Mouse (Mus musculus) hematopoietic stem cell, adult 5-6 weeks (primary cell): ENCODE measurements around the gene Jtb. TPM values are rescaled to one million over a fixed set of nuclear protein-coding genes. Genes with fewer than 3 reads are reported as not detected.
"Not testable (repeated sequence)": the region's sequence is repeated elsewhere in the genome, so short reads cannot be mapped to it uniquely, and the experiment has no call there.

Experiments used
- ATAC-seq, 2 experiments: fragments of 125-278 bp in 1 of 2; replicated peaks in 1 of 2; 2 replicates each; pipeline ENCODE4 v1.8.0; 2016 to 2017; ENCODE audit warnings: inconsistent platforms in 2 of 2, mild to moderate bottlenecking in 2 of 2, moderate number of reproducible peaks in 2 of 2, low read depth in 1 of 2, moderate TSS enrichment in 1 of 2; ENCODE audit not compliant: low FRiP score in 2 of 2, poor library complexity in 2 of 2, severe bottlenecking in 2 of 2, insufficient read depth in 1 of 2, low TSS enrichment in 1 of 2
- total RNA-seq: library from RNA; stranded (forward); fragments of 172-1452, 232-1000 nt; gene quantifications from 2 replicates; pipeline ENCODE4 v1.2.3, GENCODE M21; 2017

The Jtb gene
- total RNA-seq, 1 experiment from 2014 or later, result 45.2 TPM

DNA sequence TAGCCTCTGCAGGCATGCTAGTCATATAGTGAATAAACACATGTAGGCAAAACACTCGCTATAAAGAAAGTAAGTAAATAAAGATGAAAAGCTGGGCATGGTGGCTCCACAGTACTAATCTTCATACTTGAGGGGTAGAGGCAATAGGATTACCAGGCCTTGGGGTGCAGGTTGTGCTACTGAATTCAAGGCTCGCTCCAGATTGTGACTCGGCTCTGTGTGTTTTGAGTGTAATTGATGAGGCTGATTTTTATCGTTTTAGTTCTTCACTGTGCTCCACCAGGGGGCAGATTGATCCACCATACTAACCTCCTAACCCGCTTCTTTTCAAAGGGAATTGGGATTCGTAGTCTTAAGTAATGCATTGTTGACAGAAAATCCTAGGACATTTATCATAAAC, 11.3 kb upstream of the Jtb start:
- ATAC-seq, result peak; percentile 54 to 64

DNA sequence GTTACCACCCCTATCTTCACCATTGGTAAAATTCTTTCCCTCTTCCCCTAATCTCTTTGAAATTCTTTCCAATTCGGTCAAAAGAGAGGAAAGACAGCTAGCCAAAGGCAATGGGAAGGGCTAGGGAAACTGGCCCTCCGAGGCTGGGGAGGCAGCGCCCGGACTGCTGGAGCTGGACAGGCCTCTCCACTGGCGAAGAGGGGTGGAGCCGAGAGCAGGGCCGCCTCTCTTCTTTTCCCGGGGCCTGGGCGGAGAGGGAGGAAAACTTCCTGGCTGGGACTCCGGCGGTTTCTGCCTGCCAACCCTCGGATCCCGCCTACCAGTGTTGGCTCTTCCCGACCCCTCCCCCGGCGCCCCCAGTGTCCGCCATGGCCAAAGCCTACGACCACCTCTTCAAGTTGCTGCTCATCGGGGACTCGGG, 10.9 kb upstream of the Jtb start:
- ATAC-seq, result peak in 1 of 2 experiments; percentile 27; a peak in 1 of 4 replicates

DNA sequence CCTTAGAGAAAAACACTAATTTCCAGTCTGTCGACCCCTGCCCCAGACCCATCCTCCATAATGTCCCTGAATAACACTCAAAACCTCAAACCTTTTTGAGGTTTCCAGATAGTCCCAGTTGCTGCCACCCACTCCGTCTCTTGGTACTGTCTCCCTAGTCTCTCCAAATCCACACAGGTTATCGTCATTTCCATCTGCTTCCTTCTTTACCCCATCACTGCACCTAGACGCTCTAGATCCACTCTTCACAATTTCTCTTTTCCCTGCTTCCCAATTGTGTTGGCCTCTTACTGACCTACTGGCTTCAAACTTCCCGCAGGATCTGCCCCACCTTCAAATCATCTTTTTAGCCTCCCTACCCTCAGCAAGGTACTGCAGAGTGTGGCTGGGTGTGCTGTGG, 10.3 kb upstream of the Jtb start:
- ATAC-seq, result no peak

DNA sequence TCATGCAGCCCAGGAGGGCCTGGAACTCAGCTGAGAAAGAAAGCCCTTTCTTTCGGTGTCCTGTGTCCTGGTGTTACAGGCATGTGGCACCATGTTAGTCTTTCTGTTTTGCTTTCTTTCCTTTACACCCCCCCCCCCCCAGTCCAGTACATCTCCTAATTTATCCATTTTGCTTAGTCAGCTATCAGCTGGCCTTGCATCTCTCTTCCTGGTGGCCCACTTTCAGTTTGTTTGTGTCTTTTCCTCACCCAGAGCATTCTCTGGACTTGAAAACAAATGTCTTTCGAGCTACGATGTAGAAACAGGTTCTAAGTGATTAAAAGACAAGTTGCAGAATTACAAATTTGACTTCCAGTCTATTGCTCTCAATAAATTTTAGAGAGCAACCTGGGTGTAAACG, 8.9 kb upstream of the Jtb start:
- ATAC-seq, result no peak

DNA sequence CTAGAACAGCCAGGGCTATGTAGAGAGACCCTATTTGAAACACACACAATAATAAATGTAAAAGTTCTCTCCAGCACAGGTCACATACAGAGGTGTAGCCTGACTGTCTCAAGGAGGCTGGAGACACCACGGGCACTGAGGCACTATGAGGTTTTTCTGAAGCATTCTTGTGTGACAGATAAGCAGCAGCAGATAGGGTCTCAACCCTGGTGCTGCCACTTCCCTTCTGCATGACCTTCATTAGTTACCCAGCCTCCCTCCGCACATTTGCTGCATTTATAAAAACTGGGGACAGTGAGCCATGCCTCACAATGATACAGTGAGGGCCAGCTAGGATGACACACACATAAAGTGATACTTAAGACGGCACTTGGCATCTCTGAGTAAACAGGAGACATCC, 8.5 kb upstream of the Jtb start:
- ATAC-seq, result no peak

DNA sequence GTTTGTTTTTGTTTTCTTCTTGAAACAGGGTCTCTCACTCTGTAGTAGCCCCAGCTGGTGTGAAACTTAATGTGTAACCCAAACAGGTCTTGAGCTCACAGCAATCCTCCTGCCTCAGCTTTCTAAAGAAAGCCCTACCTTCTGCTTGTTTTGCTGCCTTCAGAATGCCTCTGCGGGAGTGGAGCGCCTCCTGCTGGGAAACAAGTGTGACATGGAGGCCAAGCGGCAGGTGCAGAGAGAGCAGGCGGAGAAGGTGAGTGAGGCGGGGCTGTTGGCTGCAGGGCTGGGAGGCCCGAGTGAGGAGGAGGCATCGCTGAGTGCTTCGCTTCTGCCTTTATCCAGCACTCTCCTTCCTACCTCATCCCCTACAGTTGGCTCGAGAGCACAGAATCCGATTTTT, 7.1 kb upstream of the Jtb start:
- no peak for ATAC-seq

DNA sequence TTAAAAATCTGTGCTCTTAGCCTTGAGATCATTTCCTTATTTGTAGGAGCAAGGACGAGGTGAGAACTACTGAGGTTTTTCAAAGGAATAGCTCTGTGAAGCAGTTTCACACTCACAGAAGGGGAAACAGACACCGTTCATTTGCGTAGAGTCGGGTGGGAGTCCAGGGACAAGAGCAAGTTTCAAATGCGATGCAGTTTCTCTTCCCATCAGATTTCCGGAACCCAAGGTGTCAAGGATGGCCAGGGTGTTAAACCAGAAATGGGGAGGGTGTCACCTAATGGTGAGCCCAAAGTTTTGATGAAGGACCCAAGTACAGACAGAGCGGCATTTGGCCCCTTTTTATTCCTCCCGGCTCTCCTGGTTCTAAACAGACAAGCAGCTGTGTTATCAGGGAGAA, 322 bp upstream of the Jtb start:
- ATAC-seq, result no peak

DNA sequence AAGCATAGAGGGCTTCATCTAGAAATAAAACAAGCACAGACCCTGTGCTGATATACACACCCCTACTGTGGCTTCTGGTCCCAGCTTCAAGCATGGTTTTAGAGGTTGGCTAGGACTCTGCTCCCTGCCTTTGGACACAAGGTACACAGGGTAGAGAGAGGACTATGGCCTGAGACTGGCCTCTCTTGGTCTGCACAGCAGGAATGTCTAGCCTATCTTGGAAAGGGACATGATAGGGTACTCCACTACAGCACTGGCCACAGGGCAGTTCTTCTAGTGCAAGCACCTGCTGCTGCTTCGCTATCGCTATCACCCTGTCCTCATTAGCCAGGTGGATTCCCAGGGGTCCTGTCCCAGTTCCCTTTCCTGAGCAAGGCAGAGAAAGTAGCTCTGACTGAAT, 9.9 kb downstream of the Jtb start:
- ATAC-seq, result no peak

DNA sequence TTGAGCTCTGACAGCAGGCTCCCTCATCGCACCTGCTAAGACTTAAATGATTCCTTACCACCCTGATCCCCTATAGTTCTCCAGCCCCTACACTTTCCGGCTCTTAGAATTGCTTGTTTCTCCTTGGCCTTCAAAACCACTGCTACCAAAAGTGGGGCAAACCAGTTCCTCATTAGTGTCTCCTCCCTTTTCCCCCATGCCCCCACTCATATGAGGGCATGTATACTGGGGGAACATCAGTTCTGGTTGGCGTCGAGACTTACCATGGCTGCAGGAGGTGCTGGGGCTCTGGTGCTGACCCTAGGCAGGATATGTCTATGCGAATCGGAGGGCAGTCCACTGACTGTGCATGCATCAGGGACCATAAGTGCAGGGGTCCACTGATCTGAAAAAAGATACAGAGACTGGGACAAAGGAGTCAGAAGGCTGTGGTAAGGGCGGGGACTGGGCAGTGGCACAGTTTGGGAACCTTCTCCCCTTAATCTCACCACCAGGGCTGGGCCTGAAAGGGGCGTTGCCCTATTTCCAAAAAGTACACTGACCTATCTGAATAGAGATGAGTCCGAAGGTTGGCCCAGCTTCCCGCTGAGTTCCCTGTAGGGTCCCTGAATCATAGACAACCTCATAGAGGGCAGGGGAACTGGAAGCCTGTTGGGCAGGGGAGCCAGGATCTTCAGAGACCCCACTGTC, 10.4 kb downstream of the Jtb start:
- ATAC-seq, result peak; percentile 19 to 40; a peak in 2 of 4 replicates

DNA sequence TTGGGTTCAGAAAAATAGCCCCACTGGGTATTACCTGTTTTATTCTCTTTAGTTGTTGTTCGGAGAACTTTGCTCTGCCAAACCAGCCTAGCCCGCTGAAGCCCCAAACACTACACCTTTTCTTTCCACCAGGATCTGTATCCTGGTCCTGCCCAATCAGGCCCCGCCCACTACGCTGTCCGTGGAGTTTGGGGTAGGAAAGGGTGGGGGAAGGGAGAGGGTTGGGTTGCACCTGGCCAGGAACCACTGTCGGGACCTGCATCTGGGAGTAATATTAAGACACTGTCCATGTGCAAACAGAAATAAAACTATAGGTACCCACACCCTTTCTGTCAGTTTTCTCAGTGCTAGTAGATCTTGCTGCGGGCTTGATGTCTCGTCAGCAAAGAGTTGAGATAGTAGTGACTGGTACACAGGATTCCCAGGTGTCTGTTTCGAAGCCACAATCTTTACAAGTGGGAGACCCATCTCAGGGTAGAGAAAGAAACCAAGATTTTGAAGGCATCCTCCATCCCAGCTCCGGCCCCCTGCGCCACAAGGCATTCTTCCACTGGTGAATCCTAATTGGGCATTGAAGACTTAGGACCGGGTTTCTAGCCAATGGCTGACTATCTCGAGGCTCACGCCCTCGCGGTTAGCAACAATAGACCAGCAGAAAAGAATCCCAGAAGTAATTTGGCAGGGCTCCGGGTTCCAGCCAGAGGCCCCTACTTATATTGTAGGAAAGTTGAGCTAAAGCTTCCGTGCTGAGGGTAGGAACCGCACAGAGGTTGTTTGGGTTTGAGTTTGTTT, 11.8 kb downstream of the Jtb start, which contains the start of gene Creb3l4:
Gene Creb3l4 (minus strand): TSS at position 529 of the 792 bp plus-strand sequence.
- ATAC-seq, result no peak

DNA sequence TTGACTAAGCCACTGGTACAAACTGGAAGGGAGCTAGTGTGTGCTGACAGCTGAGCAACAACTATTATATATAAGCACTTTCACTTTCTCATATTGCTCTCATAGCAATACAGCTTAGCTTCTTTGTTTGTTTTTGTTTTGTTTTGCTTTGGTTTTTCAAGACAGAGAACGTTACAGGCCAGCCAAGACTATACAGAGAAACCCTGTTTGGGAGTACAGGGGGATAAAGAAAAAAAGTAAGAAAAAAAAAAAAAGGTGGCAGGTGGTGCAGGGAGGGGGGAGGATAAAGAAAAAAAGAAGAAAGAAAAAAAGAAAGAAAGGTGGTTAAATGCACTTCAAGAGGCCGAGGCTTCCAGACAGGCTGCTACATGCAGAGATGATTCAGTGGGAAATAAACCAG, 14.0 kb downstream of the Jtb start:
- ATAC-seq, result no peak

DNA sequence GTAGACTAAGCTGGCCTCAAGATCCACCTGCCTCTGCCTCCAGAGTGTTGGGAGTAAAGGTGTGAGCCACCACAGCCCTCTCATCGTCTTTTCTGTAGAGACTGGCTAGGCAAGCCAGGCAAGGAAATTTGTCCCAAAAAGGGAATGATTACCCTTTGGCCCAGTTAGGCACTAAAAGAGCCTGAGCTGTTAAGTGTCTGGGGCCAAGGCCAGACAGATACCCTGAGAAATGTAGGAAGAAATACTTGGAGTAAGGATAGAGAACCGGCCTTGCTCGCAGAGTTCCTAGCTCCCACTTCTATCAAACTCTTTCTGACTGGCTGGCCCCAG, 16.2 kb downstream of the Jtb start:
- ATAC-seq, result no peak

DNA sequence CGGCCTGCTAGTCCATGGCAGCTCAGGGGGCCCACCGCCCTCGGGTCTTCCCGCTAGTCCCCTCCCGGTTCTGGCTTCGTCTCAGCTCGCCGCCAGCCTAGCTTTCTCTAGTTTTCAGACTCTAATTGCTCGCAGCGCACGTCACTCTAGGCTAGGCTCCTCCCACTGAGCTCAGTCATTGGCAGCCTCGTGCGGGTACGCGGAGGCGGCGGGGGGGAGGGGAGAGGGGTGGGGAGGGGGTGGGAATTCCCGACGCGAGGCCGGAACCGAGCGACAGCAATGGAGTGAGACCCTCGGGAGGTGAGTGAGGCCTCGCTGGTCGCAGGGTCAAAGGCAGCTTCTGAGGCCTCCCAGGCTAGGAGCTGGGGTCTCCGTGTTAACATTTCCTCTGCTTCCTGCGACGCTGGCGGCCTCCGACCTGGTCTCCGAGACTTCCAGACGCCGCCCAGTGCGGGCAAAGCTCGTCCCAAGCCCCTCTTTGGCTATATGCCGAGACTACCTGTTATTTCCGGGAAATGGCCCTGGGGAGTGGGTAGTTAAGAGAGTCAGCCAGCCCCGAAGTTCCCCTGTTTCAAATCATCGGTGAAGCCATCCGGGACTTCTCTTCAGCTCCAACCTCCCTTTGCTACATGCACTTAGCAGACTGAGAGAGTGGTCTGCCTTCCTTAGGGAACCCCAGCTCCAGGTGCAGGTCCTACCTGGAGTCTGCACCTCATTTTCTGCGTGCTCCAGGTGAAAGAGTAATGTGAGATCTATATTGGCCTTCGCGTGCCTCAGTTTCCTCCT, 16.8 kb downstream of the Jtb start, which contains the start of gene Slc39a1:
Gene Slc39a1 (plus strand): TSS at position 213 of the 786 bp plus-strand sequence.
- peak; percentile 94 to 96 for ATAC-seq

DNA sequence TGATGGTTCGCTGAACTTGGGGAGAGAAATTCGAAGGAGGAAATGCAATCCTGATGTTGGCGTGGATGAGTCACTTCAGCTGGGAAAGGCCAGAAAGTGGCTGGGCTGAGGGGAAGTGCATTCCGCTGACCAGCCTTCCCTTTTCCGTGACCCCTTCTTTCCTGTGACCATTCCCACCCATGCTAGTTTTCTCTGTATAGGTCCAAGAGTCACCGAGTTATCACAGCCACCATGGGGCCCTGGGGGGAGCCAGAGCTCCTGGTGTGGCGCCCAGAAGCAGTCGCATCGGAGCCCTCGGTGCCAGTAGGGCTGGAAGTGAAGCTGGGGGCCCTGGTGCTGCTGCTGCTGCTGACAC, 17.3 kb downstream of the Jtb start:
- ATAC-seq, result no peak

DNA sequence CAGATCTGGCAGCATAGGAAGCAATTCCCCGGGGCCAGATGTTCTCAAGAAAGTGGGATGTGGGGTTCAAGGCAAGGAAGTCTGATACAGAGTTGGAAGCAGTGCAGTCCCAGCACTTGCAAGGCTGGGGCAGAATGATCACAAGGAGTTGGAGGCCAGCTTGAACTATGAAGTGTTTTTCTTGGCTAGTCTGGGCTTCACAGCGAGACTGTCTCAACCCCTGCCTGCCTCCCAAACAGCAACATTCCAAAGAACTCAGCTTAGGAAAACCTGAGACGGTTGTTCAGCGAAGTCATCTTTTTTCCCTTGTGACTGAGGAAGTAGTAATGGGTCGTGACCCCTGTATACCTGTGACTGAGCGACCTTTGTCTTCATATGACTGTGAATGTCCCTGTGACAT, 19.4 kb downstream of the Jtb start:
- no peak for ATAC-seq

DNA sequence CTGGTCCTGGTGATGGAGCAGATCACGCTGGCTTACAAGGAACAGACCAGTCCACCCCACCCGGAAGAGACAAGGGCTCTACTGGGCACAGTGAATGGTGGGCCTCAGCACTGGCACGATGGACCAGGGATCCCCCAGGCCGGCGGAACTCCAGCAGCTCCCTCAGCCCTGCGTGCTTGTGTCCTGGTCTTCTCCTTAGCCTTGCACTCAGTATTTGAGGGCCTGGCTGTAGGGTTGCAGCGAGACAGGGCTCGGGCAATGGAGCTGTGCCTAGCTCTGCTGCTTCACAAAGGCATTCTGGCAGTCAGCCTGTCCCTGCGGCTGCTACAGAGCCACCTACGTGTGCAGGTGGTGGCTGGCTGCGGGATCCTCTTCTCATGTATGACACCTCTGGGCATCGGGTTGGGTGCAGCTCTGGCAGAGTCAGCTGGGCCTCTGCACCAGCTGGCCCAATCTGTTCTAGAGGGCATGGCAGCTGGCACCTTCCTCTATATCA, 20.4 kb downstream of the Jtb start:
- not testable (repeated sequence) for ATAC-seq

DNA sequence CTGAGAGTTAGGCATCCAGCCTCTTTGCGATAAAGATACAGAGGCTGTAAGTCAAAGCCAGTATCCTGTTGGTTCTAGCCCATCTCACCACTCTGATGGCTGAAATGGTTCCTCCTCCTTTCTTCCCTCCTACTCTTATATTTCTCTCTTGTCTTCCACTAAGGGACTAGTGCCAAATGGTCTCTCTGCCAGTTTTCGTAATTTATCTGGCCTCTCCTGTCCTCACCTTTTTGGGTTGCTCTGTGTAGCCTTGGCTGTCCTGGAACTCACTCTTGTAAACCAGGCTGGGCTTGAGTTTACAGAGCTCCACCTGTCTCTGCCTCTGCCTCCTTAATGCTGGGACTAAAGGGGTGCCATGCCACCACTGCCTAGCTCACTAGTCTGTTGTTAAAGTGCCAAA, 21.3 kb downstream of the Jtb start:
- not testable (repeated sequence) for ATAC-seq

DNA sequence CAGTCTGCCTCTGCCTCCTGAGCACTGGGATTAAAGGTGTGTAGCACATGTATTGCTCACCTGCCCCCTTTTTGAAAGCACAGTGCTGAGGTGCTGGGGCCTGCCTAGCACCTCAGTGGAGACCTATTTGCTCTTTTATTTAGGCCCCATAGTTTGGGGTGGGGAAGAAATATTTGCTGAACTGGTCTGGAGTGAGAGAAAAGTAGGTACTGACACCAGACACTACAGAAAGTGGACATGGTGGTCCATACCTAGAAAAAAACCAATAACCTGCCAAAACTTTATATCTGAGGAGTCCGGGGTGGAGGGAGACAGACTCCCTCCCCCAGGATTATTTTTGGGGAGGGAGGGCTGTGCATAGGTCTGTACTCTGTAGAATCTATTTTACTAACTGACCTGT, 21.8 kb downstream of the Jtb start:
- not testable (repeated sequence) for ATAC-seq
